Mouse (Mus musculus) heart, adult 2 months (tissue): ENCODE measurements at regions not wholly inside any gene's neighbourhood (a gene's known extent, or its start where the extent isn't known, plus 50 kb on each side); places are given as distances from the start of the nearest gene placed in this dataset.

Experiments used
- CTCF ChIP-seq: fragments of 200-600 bp; IDR thresholded peaks from 2 replicates; pipeline ENCODE4 v1.8.1; 2022; ENCODE audit warnings: antibody characterized with exemption, mild to moderate bottlenecking, moderate library complexity
- EP300 ChIP-seq: fragments of 200-500 bp; IDR thresholded peaks from 2 replicates; pipeline ENCODE4 v1.6.1; 2011; ENCODE audit warnings: low read depth, low read length, control low read depth; ENCODE audit not compliant: insufficient read depth
- POLR2A ChIP-seq: fragments of 200-500 bp; IDR thresholded peaks from 2 replicates; pipeline ENCODE4 v1.6.1; 2011; ENCODE audit warnings: mild to moderate bottlenecking, low read depth, low read length, control low read depth; ENCODE audit not compliant: insufficient read depth

DNA sequence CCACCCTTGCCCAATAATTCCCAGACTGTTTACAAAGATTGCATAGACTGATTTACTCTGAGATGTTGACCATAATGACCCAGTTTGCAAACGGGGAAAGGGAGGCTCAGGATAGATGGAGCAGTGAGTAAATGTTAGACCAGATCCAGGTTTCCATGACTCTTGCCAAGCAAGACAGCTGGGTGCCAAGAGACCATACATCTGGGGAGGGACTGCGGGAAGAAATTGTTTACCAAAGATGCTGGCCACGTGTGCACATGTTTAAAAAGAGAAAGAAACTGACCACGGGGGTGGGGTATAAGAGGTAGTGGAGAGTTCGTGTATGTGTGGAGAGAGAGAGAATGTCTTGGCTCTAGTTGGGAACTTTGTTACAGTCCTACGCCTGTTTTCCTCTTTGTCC, 285.7 kb upstream of the Zmiz1 start:
- TF ChIP-seq CTCF (no peak), EP300 (no peak), POLR2A (no peak)
